Mouse (Mus musculus) limb, embryonic 11.5 days (tissue): ENCODE results near the gene Wdr49. TPM values are rescaled to one million over a fixed set of nuclear protein-coding genes. Genes with fewer than 3 reads are reported as not detected.
A peak's percentile ranks its signal among the peaks of the same experiment; 100 is the strongest.
"Not testable (repeated sequence)": the region's sequence is repeated elsewhere in the genome, so short reads cannot be mapped to it uniquely, and the experiment has no call there.

Source experiments
- ATAC-seq: fragments of 200-750 bp; cut with Nextera tagmentation; 2 replicates; pipeline ENCODE4 v1.8.0; 2017; ENCODE audit warnings: low read depth; ENCODE audit not compliant: insufficient number of reproducible peaks, low FRiP score, low TSS enrichment
- DNase-seq: peaks from one replicate; pipeline ENCODE4 v3.0.0-alpha.2; 2015; ENCODE audit warnings: low spot score
- H3K27ac ChIP-seq: fragments of 300-500 bp; sonication (generic); replicated peaks from 2 replicates; pipeline ENCODE4 v1.5.1; 2014; ENCODE audit warnings: low read depth, mild to moderate bottlenecking, low read length
- H3K27me3 ChIP-seq: fragments of 300-500 bp; sonication (generic); 2 replicates; pipeline ENCODE4 v1.6.1; 2014; ENCODE audit warnings: mild to moderate bottlenecking, low read length, mixed read lengths; ENCODE audit not compliant: control insufficient read depth, insufficient read depth
- H3K36me3 ChIP-seq: fragments of 300-500 bp; sonication (generic); 2 replicates; pipeline ENCODE4 v1.6.1; 2014; ENCODE audit warnings: mild to moderate bottlenecking, low read length, moderate library complexity, mixed read lengths; ENCODE audit not compliant: control insufficient read depth, insufficient read depth
- H3K4me1 ChIP-seq: fragments of 300-500 bp; sonication (generic); 2 replicates; pipeline ENCODE4 v1.6.1; 2014; ENCODE audit warnings: low read length, mixed read lengths; ENCODE audit not compliant: control insufficient read depth, insufficient read depth
- H3K4me2 ChIP-seq: fragments of 300-500 bp; sonication (generic); 2 replicates; pipeline ENCODE4 v1.6.1; 2014; ENCODE audit warnings: low read depth, mild to moderate bottlenecking, moderate library complexity; ENCODE audit not compliant: severe bottlenecking
- H3K4me3 ChIP-seq: fragments of 300-500 bp; sonication (generic); 2 replicates; pipeline ENCODE4 v1.5.1; 2014; ENCODE audit warnings: low read depth, low read length
- H3K9ac ChIP-seq: fragments of 300-500 bp; sonication (generic); 2 replicates; pipeline ENCODE4 v1.6.1; 2014; ENCODE audit warnings: mild to moderate bottlenecking, low read length
- H3K9me3 ChIP-seq: fragments of 300-500 bp; sonication (generic); 2 replicates; pipeline ENCODE4 v1.6.1; 2016; ENCODE audit warnings: low read length; ENCODE audit not compliant: control insufficient read depth
- WGBS: fragments of 180-500 bp; shearing (Covaris S2); extraction: QIAGEN DNeasy Blood & Tissue Kit; methylation state at CpG from one replicate; pipeline ENCODE4 v1.1.7; 2014; 5-methylcytosine and 5-hydroxymethylcytosine counted together
- polyA plus RNA-seq: library from polyadenylated mRNA; unstranded; fragments of >200 nt; fragmentation: Nextera tagmentation; extraction: Ambion mirVana; gene quantifications from 2 replicates; pipeline ENCODE4 v1.2.1, GENCODE M21; 2014

Wdr49 gene
- polyA plus RNA-seq, 1 experiment from 2014 or later, result not detected

GRCm38 (mm10) chr3:75337196-75337595, 144.8 kb downstream of the Wdr49 start:
- DNase-seq, result no peak
- ATAC-seq, result peak; percentile 74; the same call in 1 of the 2 replicates
- H3K36me3 ChIP-seq, result no peaks in the 10 kb centered on the region
- H3K9ac ChIP-seq, result no peak overlapping the region
- H3K27me3 ChIP-seq, result no peaks in the 10 kb centered on the region
- no peaks in the 10 kb centered on the region for H3K4me1 ChIP-seq
- H3K9me3 ChIP-seq, result no peaks in the 10 kb centered on the region
- H3K27ac ChIP-seq, result no peak overlapping the region
- H3K4me3 ChIP-seq, result no peak overlapping the region
- no peak overlapping the region for H3K4me2 ChIP-seq

GRCm38 (mm10) chr3:75320999-75321398, 161.0 kb downstream of the Wdr49 start:
- H3K4me1 ChIP-seq, result no peaks in the 10 kb centered on the region
- no peak overlapping the region for H3K4me2 ChIP-seq
- no peaks in the 10 kb centered on the region for H3K9me3 ChIP-seq
- no peak for ATAC-seq
- no peaks in the 10 kb centered on the region for H3K36me3 ChIP-seq
- no peak overlapping the region for H3K9ac ChIP-seq
- no peak for DNase-seq
- 88% methylated on average over 4 of the region's 4 CpGs for WGBS
- no peak overlapping the region for H3K4me3 ChIP-seq
- no peaks in the 10 kb centered on the region for H3K27me3 ChIP-seq
- H3K27ac ChIP-seq, result no peak overlapping the region

GRCm38 (mm10) chr3:75308861-75309260, 173.1 kb downstream of the Wdr49 start:
- no peak overlapping the region for H3K4me2 ChIP-seq
- no peak for ATAC-seq
- H3K36me3 ChIP-seq, result no peaks in the 10 kb centered on the region
- H3K9ac ChIP-seq, result no peak overlapping the region
- no peaks in the 10 kb centered on the region for H3K4me1 ChIP-seq
- H3K9me3 ChIP-seq, result no peaks in the 10 kb centered on the region
- no peak for DNase-seq
- 88% methylated on average over 4 of the region's 4 CpGs for WGBS
- H3K27ac ChIP-seq, result no peak overlapping the region
- H3K4me3 ChIP-seq, result no peak overlapping the region
- no peaks in the 10 kb centered on the region for H3K27me3 ChIP-seq

GRCm38 (mm10) chr3:75308228-75308627, 173.7 kb downstream of the Wdr49 start:
- H3K4me1 ChIP-seq, result no peaks in the 10 kb centered on the region
- H3K27ac ChIP-seq, result no peak overlapping the region
- H3K4me3 ChIP-seq, result no peak overlapping the region
- no peaks in the 10 kb centered on the region for H3K9me3 ChIP-seq
- no peak for DNase-seq
- WGBS, result 81% methylated on average over 3 of the region's 3 CpGs
- no peak overlapping the region for H3K9ac ChIP-seq
- no peaks in the 10 kb centered on the region for H3K27me3 ChIP-seq
- ATAC-seq, result no peak
- no peak overlapping the region for H3K4me2 ChIP-seq
- no peaks in the 10 kb centered on the region for H3K36me3 ChIP-seq

- Histone ChIP-seq H3K9ac (no peak overlapping the region), H3K4me2 (no peak overlapping the region), H3K4me3 (no peak overlapping the region), H3K4me1 (no peaks in the 10 kb centered on the region), H3K27me3 (no peaks in the 10 kb centered on the region), H3K36me3 (no peaks in the 10 kb centered on the region), H3K27ac (no peak overlapping the region), H3K9me3 (no peaks in the 10 kb centered on the region)
- WGBS, result 91% methylated on average over 3 of the region's 3 CpGs
- ATAC-seq, result no peak
- no peak for DNase-seq
These were observed 176.4 kb downstream of the Wdr49 start for GRCm38 (mm10) chr3:75305584-75305983.

- H3K4me1 ChIP-seq, result no peaks in the 10 kb centered on the region
- H3K27me3 ChIP-seq, result no peaks in the 10 kb centered on the region
- ATAC-seq (no peak), DNase-seq (no peak)
- WGBS, result 91% methylated on average over 5 of the region's 5 CpGs
- H3K9me3 ChIP-seq, result no peaks in the 10 kb centered on the region
- H3K9ac ChIP-seq, result no peak overlapping the region
- H3K4me3 ChIP-seq, result no peak overlapping the region
- no peak overlapping the region for H3K4me2 ChIP-seq
- H3K36me3 ChIP-seq, result no peaks in the 10 kb centered on the region
- no peak overlapping the region for H3K27ac ChIP-seq
These were observed 177.3 kb downstream of the Wdr49 start for GRCm38 (mm10) chr3:75304621-75305020.

GRCm38 (mm10) chr3:75301072-75301471, 180.9 kb downstream of the Wdr49 start:
- no peaks in the 10 kb centered on the region for H3K27me3 ChIP-seq
- H3K9me3 ChIP-seq, result no peaks in the 10 kb centered on the region
- no peak overlapping the region for H3K27ac ChIP-seq
- 96% methylated on average over 2 of the region's 2 CpGs for WGBS
- H3K4me1 ChIP-seq, result no peaks in the 10 kb centered on the region
- no peaks in the 10 kb centered on the region for H3K36me3 ChIP-seq
- DNase-seq, result no peak
- no peak overlapping the region for H3K9ac ChIP-seq
- ATAC-seq, result no peak
- no peak overlapping the region for H3K4me3 ChIP-seq
- no peak overlapping the region for H3K4me2 ChIP-seq

GRCm38 (mm10) chr3:75299464-75299863, 182.5 kb downstream of the Wdr49 start:
- not testable (repeated sequence) for DNase-seq, H3K27ac ChIP-seq, H3K36me3 ChIP-seq, H3K4me1 ChIP-seq, ATAC-seq, H3K4me2 ChIP-seq, H3K27me3 ChIP-seq, H3K9me3 ChIP-seq, H3K4me3 ChIP-seq, H3K9ac ChIP-seq
- 85% methylated on average over 1 of the region's 1 CpGs for WGBS

GRCm38 (mm10) chr3:75297758-75298111, 184.2 kb downstream of the Wdr49 start:
- H3K9ac ChIP-seq, result no peak overlapping the region
- no peak overlapping the region for H3K4me3 ChIP-seq
- no peaks in the 10 kb centered on the region for H3K27me3 ChIP-seq
- no peaks in the 10 kb centered on the region for H3K4me1 ChIP-seq
- no peaks in the 10 kb centered on the region for H3K9me3 ChIP-seq
- no peak overlapping the region for H3K4me2 ChIP-seq
- H3K27ac ChIP-seq, result no peak overlapping the region
- ATAC-seq (no peak), DNase-seq (no peak)
- H3K36me3 ChIP-seq, result no peaks in the 10 kb centered on the region
- 63% methylated on average over 3 of the region's 3 CpGs for WGBS
